Mouse (Mus musculus) liver, postnatal 0 days (tissue): ENCODE results near the gene Mreg. TPM values are rescaled to one million over a fixed set of nuclear protein-coding genes. Genes with fewer than 3 reads are reported as not detected.

Experiments
- ATAC-seq: fragments of 200-750 bp; cut with Nextera tagmentation; 2 replicates; pipeline ENCODE4 v1.8.0; 2017; ENCODE audit warnings: mild to moderate bottlenecking, moderate library complexity
- DNase-seq: peaks from one replicate; pipeline ENCODE4 v3.0.0-alpha.2; 2016
- H3K27ac ChIP-seq: fragments of 300-500 bp; sonication (generic); 2 replicates; pipeline ENCODE4 v1.5.1; 2014; ENCODE audit warnings: antibody characterized with exemption, moderate library complexity, mild to moderate bottlenecking, low read depth
- H3K27me3 ChIP-seq: fragments of 300-500 bp; sonication (generic); 2 replicates; pipeline ENCODE4 v1.6.1; 2014; ENCODE audit warnings: low read length, control low read depth, mixed read lengths; ENCODE audit not compliant: insufficient read depth
- H3K36me3 ChIP-seq: fragments of 300-500 bp; sonication (generic); replicated peaks from 2 replicates; pipeline ENCODE4 v1.6.1; 2014; ENCODE audit warnings: mild to moderate bottlenecking, control low read depth, low read length, moderate library complexity, mixed read lengths; ENCODE audit not compliant: insufficient read depth
- H3K4me1 ChIP-seq: fragments of 300-500 bp; sonication (generic); 2 replicates; pipeline ENCODE4 v1.6.1; 2014; ENCODE audit warnings: antibody characterized with exemption, mild to moderate bottlenecking, control low read depth; ENCODE audit not compliant: insufficient read depth
- H3K4me2 ChIP-seq: fragments of 300-500 bp; sonication (generic); 2 replicates; pipeline ENCODE4 v1.6.1; 2014; ENCODE audit warnings: low read depth, mild to moderate bottlenecking, low read length, moderate library complexity, mixed read lengths
- H3K4me3 ChIP-seq: fragments of 300-500 bp; sonication (generic); 2 replicates; pipeline ENCODE4 v1.5.1; 2014; ENCODE audit warnings: low read depth, low read length
- H3K9ac ChIP-seq: fragments of 300-500 bp; sonication (generic); replicated peaks from 2 replicates; pipeline ENCODE4 v1.6.1; 2014; ENCODE audit warnings: mild to moderate bottlenecking, moderate library complexity
- H3K9me3 ChIP-seq: fragments of 300-500 bp; sonication (generic); 2 replicates; pipeline ENCODE4 v1.6.1; 2016; ENCODE audit warnings: mild to moderate bottlenecking, control low read depth, low read length, mixed read lengths
- CTCF ChIP-seq: sonication (generic); IDR thresholded peaks from 2 replicates; pipeline ENCODE4 v1.5.1; 2016; ENCODE audit warnings: antibody characterized with exemption, low read depth
- EP300 ChIP-seq: IDR thresholded peaks from 2 replicates; pipeline ENCODE4 v1.6.1; 2016; ENCODE audit warnings: antibody characterized with exemption, low read depth, mild to moderate bottlenecking
- WGBS: fragments of 180-500 bp; shearing (Covaris S2); extraction: QIAGEN DNeasy Blood & Tissue Kit; methylation state at CpG from one replicate; pipeline ENCODE4 v1.1.7; 2014; ENCODE audit not compliant: insufficient replicate concordance; 5-methylcytosine and 5-hydroxymethylcytosine counted together
- polyA plus RNA-seq: library from polyadenylated mRNA; unstranded; fragments of >200 nt; fragmentation: Nextera tagmentation; extraction: Ambion mirVana; gene quantifications from 2 replicates; pipeline ENCODE4 v1.2.1, GENCODE M21; 2015

Mreg gene
- polyA plus RNA-seq, 1 experiment from 2014 or later: 10.0 TPM

- no peak for TF ChIP-seq EP300
- no peak for TF ChIP-seq CTCF
- Histone ChIP-seq H3K36me3 (no peaks in the 10 kb centered on the region), H3K27ac (no peak overlapping the region), H3K9ac (no peak overlapping the region), H3K4me2 (no peak overlapping the region), H3K4me1 (peaks cover 7% of the 10 kb centered on the region), H3K4me3 (no peak overlapping the region), H3K27me3 (0 out of 2 replicates have a peak, but pooled peaks cover 2% of the 10 kb centered on the region), H3K9me3 (no peaks in the 10 kb centered on the region)
- ATAC-seq (no peak), DNase-seq (no peak)
- WGBS: 39% methylated on average over 2 of the region's 2 CpGs
These were observed 6.5 kb upstream of the Mreg start for GRCm38 (mm10) chr1:72218626-72219025.

GRCm38 (mm10) chr1:72216761-72217160 is 4.7 kb upstream of the Mreg start:
- 0 out of 2 replicates have a peak, but pooled peaks cover 3% of the 10 kb centered on the region for H3K27me3 ChIP-seq
- no peak overlapping the region for H3K4me3 ChIP-seq
- peaks cover 7% of the 10 kb centered on the region for H3K4me1 ChIP-seq
- H3K36me3 ChIP-seq: no peaks in the 10 kb centered on the region
- H3K9me3 ChIP-seq: no peaks in the 10 kb centered on the region
- H3K27ac ChIP-seq: no peak overlapping the region
- no peak overlapping the region for H3K4me2 ChIP-seq
- TF ChIP-seq EP300 (no peak), CTCF (no peak)
- ATAC-seq: no peak
- no peak overlapping the region for H3K9ac ChIP-seq
- DNase-seq: no peak
- 80% methylated on average over 7 of the region's 7 CpGs for WGBS

- H3K36me3 ChIP-seq: no peaks in the 10 kb centered on the region
- ATAC-seq (no peak), DNase-seq (no peak)
- no peak for TF ChIP-seq CTCF
- no peak for TF ChIP-seq EP300
- 0 out of 2 replicates have a peak, but pooled peaks cover 3% of the 10 kb centered on the region for H3K27me3 ChIP-seq
- no peak overlapping the region for H3K27ac ChIP-seq
- no peak overlapping the region for H3K4me2 ChIP-seq
- no peak overlapping the region for H3K4me3 ChIP-seq
- H3K4me1 ChIP-seq: peaks cover 10% of the 10 kb centered on the region
- H3K9me3 ChIP-seq: no peaks in the 10 kb centered on the region
- H3K9ac ChIP-seq: no peak overlapping the region
- WGBS: 44% methylated on average over 4 of the region's 4 CpGs
These were observed 3.1 kb upstream of the Mreg start for GRCm38 (mm10) chr1:72215174-72215573.

- Histone ChIP-seq H3K27me3 (0 out of 2 replicates have a peak, but pooled peaks cover 3% of the 10 kb centered on the region), H3K9me3 (no peaks in the 10 kb centered on the region), H3K27ac (no peak overlapping the region), H3K9ac (no peak overlapping the region), H3K36me3 (no peaks in the 10 kb centered on the region), H3K4me1 (peaks cover 10% of the 10 kb centered on the region), H3K4me2 (no peak overlapping the region), H3K4me3 (no peak overlapping the region)
- TF ChIP-seq EP300 (no peak), CTCF (no peak)
- peak; percentile 34 for DNase-seq
- WGBS: 29% methylated on average over 7 of the region's 7 CpGs
- no peak for ATAC-seq
These were observed 2.4 kb upstream of the Mreg start for GRCm38 (mm10) chr1:72214470-72214961.

- ATAC-seq (no peak), DNase-seq (no peak)
- Histone ChIP-seq H3K4me2 (no peak overlapping the region), H3K36me3 (no peaks in the 10 kb centered on the region), H3K27ac (no peak overlapping the region), H3K4me1 (peaks cover 10% of the 10 kb centered on the region), H3K4me3 (no peak overlapping the region), H3K9ac (no peak overlapping the region), H3K27me3 (0 out of 2 replicates have a peak, but pooled peaks cover 3% of the 10 kb centered on the region), H3K9me3 (no peaks in the 10 kb centered on the region)
- 87% methylated on average over 3 of the region's 3 CpGs for WGBS
- TF ChIP-seq EP300 (no peak), CTCF (no peak)
These were observed 1.8 kb upstream of the Mreg start for GRCm38 (mm10) chr1:72213954-72214353.

GRCm38 (mm10) chr1:72210803-72211679 is 1.1 kb downstream of the Mreg start:
- H3K9ac ChIP-seq: peak overlapping the region; percentile 73
- no peak; the same call in 1 of the 2 replicates for ATAC-seq
- no peaks in the 10 kb centered on the region for H3K36me3 ChIP-seq
- H3K27me3 ChIP-seq: 0 out of 2 replicates have a peak, but pooled peaks cover 3% of the 10 kb centered on the region
- DNase-seq: peak; percentile 24
- no peak for TF ChIP-seq CTCF
- TF ChIP-seq EP300: no peak
- H3K27ac ChIP-seq: peak overlapping the region; percentile 55; the same call in 1 of the 2 replicates
- H3K9me3 ChIP-seq: no peaks in the 10 kb centered on the region
- peak overlapping the region; percentile 87 for H3K4me2 ChIP-seq
- WGBS: 16% methylated on average over 17 of the region's 17 CpGs
- peak overlapping the region; percentile 67 for H3K4me3 ChIP-seq
- peaks cover 10% of the 10 kb centered on the region for H3K4me1 ChIP-seq
